Mouse (Mus musculus) MEL (cell line): Measurements from ENCODE around the gene Unc119.

ENCODE experiments used
- CHD2 ChIP-seq: IDR thresholded peaks from 2 replicates; pipeline ENCODE4 v1.6.1; 2011; ENCODE audit warnings: low read length, improper control_type of control experiment
- CTCF ChIP-seq, 3 experiments: IDR thresholded peaks in 2 of 3; conservative IDR thresholded peaks in 1 of 3; 2 replicates each; pipeline ENCODE4 v1.5.1; 2011 to 2012; ENCODE audit warnings: low read length in 3 of 3, low read depth in 2 of 3, mild to moderate bottlenecking in 2 of 3, improper control_type of control experiment in 1 of 3, inconsistent platforms in 1 of 3, mixed read lengths in 1 of 3, moderate library complexity in 1 of 3; ENCODE audit not compliant: control insufficient read depth in 1 of 3, insufficient read depth in 1 of 3, poor library complexity in 1 of 3, severe bottlenecking in 1 of 3
- MAZ ChIP-seq: IDR thresholded peaks from 2 replicates; pipeline ENCODE4 v1.6.1; 2012; ENCODE audit warnings: low read depth, mild to moderate bottlenecking, inconsistent platforms, low read length, improper control_type of control experiment
- USF1 ChIP-seq: IDR thresholded peaks from 2 replicates; pipeline ENCODE4 v1.6.1; 2014; ENCODE audit warnings: low read depth, mild to moderate bottlenecking, inconsistent platforms, low read length, improper control_type of control experiment, moderate library complexity
- USF2 ChIP-seq, 2 experiments: IDR thresholded peaks; 2 replicates each; pipeline ENCODE4 v1.6.1; 2011 to 2012; ENCODE audit warnings: improper control_type of control experiment in 2 of 2, low read length in 2 of 2, borderline replicate concordance in 1 of 2, inconsistent platforms in 1 of 2, low read depth in 1 of 2, mild to moderate bottlenecking in 1 of 2; ENCODE audit not compliant: insufficient read depth in 1 of 2
- ZNF384 ChIP-seq: IDR thresholded peaks from 2 replicates; pipeline ENCODE4 v1.6.1; 2012; ENCODE audit warnings: low read depth, mild to moderate bottlenecking, inconsistent platforms, low read length, improper control_type of control experiment

DNA sequence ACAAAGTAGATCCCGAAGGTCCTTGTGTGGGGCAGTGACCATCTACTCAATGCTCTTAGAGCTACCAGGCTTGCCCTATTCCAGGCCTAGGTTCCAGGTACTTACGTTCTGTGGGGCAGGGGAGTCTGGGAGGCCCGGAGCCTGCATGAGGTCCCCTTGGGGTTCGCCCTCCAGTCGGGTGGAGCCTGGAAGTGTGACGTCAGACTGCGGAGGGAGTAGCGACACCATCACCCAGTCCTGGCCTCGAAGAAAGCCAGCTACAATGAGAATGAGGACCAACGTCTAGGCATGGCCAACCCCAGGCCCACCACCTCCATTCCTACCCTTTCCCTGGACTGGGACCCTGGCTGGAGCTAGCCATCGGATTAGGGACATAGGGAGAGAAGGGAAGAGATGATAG lies 28.4 kb downstream of the Unc119 start:
- TF ChIP-seq ZNF384 (no peak), CTCF (IDR thresholded peaks at IDR 0.05 in 2 of 3, conservative IDR thresholded peaks at IDR 0.05 in 1 of 3; ENCODE audit: control insufficient read depth in 1 of 3, insufficient read depth in 1 of 3, low read depth in 2 of 3, low read length in 3 of 3, poor library complexity in 1 of 3, severe bottlenecking in 1 of 3) (no peak), USF1 (no peak), CHD2 (no peak), USF2 (IDR thresholded peaks at IDR 0.05; ENCODE audit: borderline replicate concordance in 1 of 2, insufficient read depth in 1 of 2, low read depth in 1 of 2, low read length in 2 of 2) (no peak), MAZ (no peak)
